Mouse (Mus musculus) gonadal fat pad, adult 2 months (tissue): Measurements from ENCODE around the gene Zswim5. TPM values are rescaled to one million over a fixed set of nuclear protein-coding genes. Genes with fewer than 3 reads are reported as not detected.

ENCODE experiments used
- DNase-seq: peaks from one replicate; pipeline ENCODE4 v3.0.0-alpha.2; 2012; ENCODE audit warnings: low read depth
- polyA plus RNA-seq: library from polyadenylated mRNA; depleted of rRNA; stranded (reverse); fragments of >200 nt; gene quantifications from 2 replicates; pipeline ENCODE4 v1.2.3, GENCODE M21; 2012

Zswim5 gene
- polyA plus RNA-seq, 1 experiment = 2.3 TPM

DNA sequence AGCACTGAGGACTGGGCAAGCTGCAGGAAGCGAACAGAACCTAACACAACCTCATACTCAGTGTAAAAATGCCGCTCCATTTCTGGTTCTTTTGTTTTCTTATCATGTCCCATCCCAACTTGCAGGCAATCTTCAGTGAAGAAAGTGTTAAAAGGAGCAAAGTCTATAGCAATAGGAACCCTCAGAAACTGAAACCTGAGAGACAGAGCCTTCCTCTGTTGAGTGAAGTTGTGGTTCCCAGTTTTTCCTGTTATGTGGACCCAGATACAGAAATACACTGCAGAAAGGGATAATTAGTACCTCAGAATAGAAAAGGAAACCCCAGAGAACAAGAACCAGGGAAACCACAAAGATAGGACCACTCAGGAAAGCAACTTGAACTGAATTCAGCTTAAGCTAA, 36.1 kb downstream of the Zswim5 start:
- no peak for DNase-seq

DNA sequence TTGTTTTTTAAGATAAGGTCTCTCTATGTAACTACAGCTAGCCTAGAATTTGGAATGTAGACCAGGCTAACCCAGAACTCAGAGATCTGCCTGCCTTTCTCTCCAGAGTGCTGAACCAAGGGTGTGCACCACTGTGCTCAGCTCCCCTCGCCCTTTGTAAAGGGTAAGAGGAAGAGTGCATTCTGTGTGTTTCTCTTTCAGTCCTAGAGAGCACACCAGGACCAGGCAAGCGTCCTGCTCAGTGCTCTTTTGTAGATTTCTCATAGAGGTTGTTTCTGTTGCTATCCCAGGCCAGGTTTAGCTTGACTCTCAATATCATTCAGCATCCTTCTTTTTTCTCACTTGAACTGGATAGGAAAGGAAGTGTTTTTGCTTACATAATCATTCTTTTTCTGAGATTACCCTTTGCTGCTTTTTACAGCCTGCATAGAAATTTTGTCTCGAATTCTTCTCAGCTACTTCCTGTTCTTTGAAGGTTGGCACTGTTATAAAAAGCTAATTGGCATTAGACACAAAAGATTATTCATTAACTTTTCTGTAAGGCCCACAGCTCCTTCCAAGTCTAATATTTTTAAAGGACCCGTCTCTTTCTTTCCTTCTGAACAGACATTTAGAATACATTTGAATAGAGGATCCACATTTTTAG, 51.0 kb downstream of the Zswim5 start:
- DNase-seq = no peak

- DNase-seq = no peak
These were observed 62.4 kb downstream of the Zswim5 start for GRCm38 (mm10) chr4:116939585-116939984.

DNA sequence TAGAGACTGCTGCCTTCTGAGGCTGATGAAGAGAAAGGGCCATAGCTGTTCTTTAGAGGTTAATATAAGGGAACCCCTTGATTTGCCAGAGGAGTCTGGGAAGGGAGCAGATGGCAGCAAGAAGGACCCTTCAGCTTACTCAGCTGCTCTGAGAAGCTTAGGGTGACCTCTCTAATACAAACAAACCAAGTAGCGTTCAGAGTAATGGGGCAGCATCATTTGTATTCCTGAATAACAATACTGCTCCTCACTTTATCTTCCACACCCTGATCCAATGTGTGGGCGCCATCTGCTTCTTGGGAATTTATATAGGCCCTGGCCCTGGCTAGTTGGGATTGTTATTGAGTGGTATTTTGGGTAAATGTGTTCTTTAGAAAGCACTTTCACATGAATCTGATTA, 65.5 kb downstream of the Zswim5 start:
- no peak for DNase-seq

DNA sequence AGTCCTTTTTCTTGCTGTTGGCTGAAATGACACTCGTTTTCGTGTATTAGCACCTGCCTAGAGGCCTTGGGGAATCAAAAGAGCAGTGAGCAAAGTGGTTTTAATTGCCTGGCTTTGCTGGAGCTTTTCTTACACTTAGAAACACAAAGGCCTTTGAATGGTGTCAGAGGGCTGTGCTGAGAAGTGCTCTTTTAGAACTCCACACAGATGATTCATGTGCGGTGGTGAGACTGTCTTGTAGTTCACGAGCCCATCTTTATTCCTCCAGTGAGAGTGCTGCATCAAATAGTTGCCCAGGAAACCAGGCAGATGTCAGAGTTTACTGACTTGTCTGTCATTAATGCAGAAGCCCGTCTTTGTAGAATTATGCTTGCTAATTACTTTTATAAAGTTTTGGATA, 66.9 kb downstream of the Zswim5 start:
- DNase-seq = no peak

GRCm38 (mm10) chr4:116951642-116952041, 74.5 kb downstream of the Zswim5 start:
- DNase-seq = no peak

DNA sequence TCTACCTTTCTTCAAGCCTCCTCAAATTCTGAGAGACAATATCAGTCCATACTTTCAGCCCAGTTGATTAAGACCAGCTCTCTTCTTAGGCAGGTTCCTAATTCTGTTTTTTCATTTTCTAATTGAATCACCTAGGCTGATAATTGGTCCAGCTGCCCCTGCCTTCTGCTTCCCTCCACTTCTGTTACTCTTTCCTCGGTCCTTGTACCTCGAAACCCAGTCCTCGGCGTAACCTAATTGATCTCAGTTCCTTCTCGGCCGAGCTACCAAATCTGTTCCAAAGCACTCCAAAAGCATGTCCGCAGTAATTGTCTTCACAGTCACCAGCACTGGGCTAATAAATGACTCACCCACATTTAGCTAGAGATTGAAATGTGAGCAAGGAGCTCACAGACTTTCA, 77.8 kb downstream of the Zswim5 start:
- no peak for DNase-seq

GRCm38 (mm10) chr4:116976503-116976902, 99.3 kb downstream of the Zswim5 start:
- DNase-seq = no peak

DNA sequence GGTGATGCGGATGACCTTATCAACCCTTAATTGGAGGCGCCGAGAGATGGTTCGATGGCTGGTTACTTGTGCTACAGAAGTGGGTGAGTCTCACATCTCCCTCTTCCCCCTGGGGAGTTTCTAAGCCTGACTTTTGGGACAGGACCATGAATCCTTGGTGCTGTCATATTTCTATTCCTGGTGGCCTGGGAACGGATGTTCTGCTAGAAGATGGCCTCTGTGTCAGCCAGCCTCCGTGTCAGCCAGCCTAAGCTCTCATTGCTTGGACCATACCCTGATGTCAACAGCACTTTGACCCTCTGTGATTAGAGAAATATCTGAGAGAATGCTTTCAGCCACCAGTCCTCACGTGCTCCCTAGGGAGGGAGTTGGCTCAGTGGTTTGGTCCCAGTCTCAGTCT, 108.5 kb downstream of the Zswim5 start:
- DNase-seq = no peak

DNA sequence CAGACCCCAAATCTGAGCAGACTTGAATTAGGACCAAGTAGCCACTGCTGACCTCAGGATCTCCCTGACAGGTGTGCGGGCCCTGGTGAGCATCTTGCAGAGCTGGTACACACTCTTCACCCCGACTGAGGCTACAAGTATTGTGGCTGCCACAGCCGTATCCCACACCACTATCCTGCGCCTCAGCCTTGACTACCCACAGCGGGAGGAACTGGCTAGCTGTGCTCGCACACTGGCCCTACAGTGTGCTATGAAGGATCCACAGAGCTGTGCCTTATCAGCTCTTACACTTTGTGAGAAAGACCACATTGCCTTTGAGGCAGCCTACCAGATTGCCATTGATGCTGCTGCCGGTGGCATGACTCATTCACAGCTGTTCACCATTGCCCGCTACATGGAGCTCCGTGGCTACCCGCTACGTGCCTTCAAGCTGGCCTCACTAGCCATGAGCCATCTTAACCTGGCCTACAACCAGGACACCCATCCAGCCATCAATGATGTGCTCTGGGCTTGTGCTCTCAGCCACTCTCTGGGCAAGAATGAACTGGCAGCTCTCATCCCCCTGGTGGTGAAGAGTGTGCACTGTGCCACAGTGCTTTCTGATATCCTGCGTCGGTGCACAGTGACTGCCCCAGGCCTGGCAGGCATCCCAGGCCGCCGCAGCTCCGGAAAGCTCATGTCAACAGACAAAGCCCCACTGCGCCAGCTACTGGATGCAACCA, 109.4 kb downstream of the Zswim5 start:
- no peak for DNase-seq

DNA sequence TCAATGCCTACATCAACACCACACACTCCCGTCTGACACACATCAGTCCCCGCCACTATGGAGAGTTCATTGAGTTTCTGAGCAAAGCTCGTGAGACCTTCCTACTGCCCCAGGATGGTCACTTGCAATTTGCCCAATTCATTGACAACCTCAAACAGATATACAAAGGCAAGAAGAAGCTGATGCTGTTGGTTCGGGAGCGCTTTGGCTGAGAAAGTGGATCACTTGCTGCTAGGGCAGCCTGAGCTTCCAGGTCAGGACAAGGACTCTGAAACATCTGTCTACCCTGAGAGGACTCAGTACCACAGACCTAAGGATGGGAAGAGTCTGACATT, 109.9 kb downstream of the Zswim5 start:
- DNase-seq = no peak

DNA sequence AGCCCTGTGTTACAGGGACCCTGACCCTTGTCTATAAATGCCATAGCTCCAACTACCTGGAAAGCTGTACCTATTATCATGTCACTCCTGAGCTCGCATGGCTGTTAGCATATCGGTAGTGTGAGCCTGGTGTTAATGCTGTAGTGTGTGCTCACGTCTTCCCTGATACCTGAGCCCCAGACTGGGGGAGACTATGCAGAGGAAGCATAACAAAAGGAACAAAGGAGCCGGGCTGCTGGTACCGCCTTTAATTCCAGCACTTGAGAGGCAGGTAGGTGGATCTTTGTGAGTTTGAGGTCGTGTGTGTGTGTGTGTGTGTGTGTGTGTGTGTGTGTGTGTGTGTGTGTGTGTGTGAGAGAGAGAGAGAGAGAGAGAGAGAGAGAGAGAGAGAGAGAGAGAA, 112.6 kb downstream of the Zswim5 start:
- DNase-seq = no peak

DNA sequence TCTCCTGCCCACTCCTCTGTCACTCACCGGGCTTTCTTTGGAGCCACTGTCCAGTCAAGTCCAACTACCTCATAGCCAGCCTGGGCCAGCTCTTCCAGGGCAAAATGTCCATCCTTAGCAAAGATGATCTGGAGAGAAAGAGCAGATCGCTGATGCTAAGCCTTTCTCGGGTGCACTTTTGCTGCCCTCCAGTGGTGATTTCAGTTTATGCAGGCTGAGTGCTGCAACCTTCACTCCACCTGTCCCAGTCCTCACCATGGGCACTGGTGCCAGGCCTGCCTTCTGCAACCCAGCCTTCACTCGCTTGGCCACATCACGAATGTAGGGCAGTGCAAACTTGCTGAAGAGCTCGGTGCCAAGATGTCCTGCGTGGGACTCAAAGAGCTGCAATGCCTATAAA, 114.2 kb downstream of the Zswim5 start:
- DNase-seq = no peak

- no peak for DNase-seq
These were observed 116.8 kb downstream of the Zswim5 start, which contains the start of gene Urod for GRCm38 (mm10) chr4:116993672-116994621. Urod (minus strand) TSS chr4:116994413.

DNA sequence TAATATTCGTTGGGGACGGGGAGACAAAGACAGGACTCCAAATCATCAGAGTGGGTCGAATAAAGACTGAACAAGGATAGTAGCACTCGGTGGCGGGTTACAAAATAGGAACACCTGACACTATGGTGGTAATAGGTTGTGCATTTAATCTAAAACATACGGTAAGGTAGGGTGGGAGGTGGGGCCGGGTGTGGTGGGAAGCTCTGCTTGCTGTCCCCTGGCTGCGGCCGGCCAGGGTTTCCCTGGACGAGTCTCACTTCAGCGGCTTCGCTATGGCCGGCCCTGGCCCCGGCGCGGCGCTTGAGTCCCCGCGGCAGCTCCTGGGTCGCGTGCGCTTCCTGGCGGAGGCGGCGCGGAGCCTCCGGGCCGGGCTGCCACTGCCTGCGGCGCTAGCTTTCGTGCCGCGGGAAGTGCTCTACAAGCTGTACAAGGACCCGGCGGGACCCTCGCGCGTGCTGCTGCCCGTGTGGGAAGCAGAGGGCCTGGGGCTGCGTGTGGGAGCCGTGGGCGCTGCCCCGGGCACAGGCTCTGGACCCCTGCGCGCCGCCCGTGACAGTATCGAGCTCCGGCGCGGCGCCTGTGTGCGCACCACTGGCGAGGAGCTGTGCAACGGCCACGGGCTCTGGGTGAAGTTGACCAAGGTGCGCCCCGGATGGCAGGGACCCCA, 118.1 kb downstream of the Zswim5 start, which contains the start of gene Hectd3:
Hectd3 (plus strand) TSS at position 187 of the 667 bp plus-strand sequence.
- DNase-seq = no peak

- DNase-seq = no peak
These were observed 118.6 kb downstream of the Zswim5 start for GRCm38 (mm10) chr4:116995798-116996135.

- no peak for DNase-seq
These were observed 122.5 kb downstream of the Zswim5 start for GRCm38 (mm10) chr4:116999513-117000154.

DNA sequence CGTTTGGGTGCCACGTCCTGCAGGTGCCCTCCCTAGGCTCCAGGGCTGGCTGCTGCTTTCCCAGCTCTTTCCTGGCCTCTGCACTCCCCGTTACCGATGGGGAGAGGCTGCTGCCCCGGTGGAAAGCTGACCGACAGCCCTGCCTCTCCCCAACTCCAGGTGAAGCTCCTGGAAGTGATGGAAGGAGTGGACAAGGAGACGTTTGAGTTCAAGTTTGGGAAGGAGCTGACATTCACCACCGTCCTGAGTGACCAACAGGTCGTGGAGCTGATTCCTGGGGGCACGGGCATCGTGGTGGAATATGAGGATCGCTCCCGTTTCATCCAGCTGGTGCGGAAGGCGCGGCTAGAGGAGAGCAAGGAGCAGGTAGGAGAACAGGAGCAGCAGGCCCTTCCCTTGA, 124.8 kb downstream of the Zswim5 start:
- no peak for DNase-seq

GRCm38 (mm10) chr4:117002543-117003521, 125.7 kb downstream of the Zswim5 start:
- no peak for DNase-seq

DNA sequence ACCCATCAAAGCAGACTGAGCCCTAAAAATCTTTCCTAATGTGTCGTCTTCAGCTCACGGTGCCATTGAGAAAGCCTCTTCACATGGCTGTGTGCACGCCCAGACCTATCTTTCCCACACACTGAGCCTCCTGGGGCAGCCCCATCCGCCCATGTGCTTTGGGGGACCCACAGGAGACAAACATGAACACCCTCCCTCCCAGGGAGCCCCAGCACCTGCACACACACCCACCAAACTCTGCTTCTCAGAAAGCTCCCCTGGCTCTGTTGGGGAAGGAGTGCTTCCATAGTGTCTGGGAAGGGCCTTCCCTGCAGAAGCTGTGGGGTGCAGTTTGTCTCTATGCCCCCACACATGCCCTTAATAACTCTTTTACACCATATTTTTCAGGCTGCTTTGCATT, 127.5 kb downstream of the Zswim5 start:
- DNase-seq = no peak
